Mouse (Mus musculus) left cerebral cortex, postnatal 14 days (tissue): ENCODE measurements around the gene Pou5f1. TPM values are rescaled to one million over a fixed set of nuclear protein-coding genes. Genes with fewer than 3 reads are reported as not detected.
"Not testable (repeated sequence)": the region's sequence is repeated elsewhere in the genome, so short reads cannot be mapped to it uniquely, and the experiment has no call there.

Source experiments
- DNase-seq, 2 experiments: peaks; one replicate each; pipeline ENCODE4 v3.0.0; 2021 to 2022; ENCODE audit warnings: low spot score in 2 of 2, mixed read lengths in 1 of 2
- intact Hi-C: fragments of 180-260 bp; cut with DNase I; formaldehyde crosslinking; loops from one replicate; pipeline ENCODE4 v1.15.1; 2025
- long read RNA-seq, 2 experiments: library from polyadenylated mRNA; stranded (forward); transcript quantifications; one replicate each; pipeline ENCODE4 v2.0.0; 2021
- total RNA-seq, 2 experiments: library from RNA; stranded (reverse); gene quantifications; 2 replicates each; pipeline ENCODE4 v1.2.3; 2021

The Pou5f1 gene
- under 1 TPM in 1 of 2 experiments, not detected in 1; 0.25 TPM for total RNA-seq
- long read RNA-seq, experiment 1, result 0 reads
- long read RNA-seq, experiment 2, result 0 reads

- no peak for DNase-seq
- intact Hi-C loops, result no loop called here
Observed at GRCm38 (mm10) chr17:35505776-35506175, at the start of gene Pou5f1. Gene Pou5f1, plus strand, starts transcription at chr17:35506018.

- intact Hi-C loops, DNase-seq: not testable (repeated sequence)
Observed at GRCm38 (mm10) chr17:35458247-35458646, 47.6 kb upstream of the Pou5f1 start.

GRCm38 (mm10) chr17:35460513-35461341, 45.1 kb upstream of the Pou5f1 start:
- DNase-seq, intact Hi-C loops: not testable (repeated sequence)

- DNase-seq, intact Hi-C loops: not testable (repeated sequence)
Observed at GRCm38 (mm10) chr17:35465651-35466050, 40.2 kb upstream of the Pou5f1 start.

GRCm38 (mm10) chr17:35468936-35469335, 36.9 kb upstream of the Pou5f1 start:
- DNase-seq, intact Hi-C loops: not testable (repeated sequence)

- no peak for DNase-seq
- intact Hi-C loops, result no loop called here
Observed at GRCm38 (mm10) chr17:35469842-35470751, 35.7 kb upstream of the Pou5f1 start, which contains the start of gene H2-Q10. Gene H2-Q10, plus strand, starts transcription at chr17:35470089.

- DNase-seq, result peak; percentile 42 to 70
- intact Hi-C loops, result no loop called here
Observed at GRCm38 (mm10) chr17:35484066-35484465, 21.8 kb upstream of the Pou5f1 start.

- no peak for DNase-seq
- intact Hi-C loops, result no loop called here
Observed at GRCm38 (mm10) chr17:35485702-35486101, 20.1 kb upstream of the Pou5f1 start.

GRCm38 (mm10) chr17:35486726-35487125, 19.1 kb upstream of the Pou5f1 start:
- no peak for DNase-seq
- intact Hi-C loops, result no loop called here

- intact Hi-C loops, result no loop called here
Observed at GRCm38 (mm10) chr17:35488041-35488440, 17.8 kb upstream of the Pou5f1 start.

GRCm38 (mm10) chr17:35490320-35490719, 15.5 kb upstream of the Pou5f1 start:
- DNase-seq, result no peak
- intact Hi-C loops, result no loop called here

More at GRCm38 (mm10) chr17:35488041-35488440, 17.8 kb upstream of the Pou5f1 start:
- no peak for DNase-seq

- intact Hi-C loops, result no loop called here
- DNase-seq, result no peak
Observed at GRCm38 (mm10) chr17:35497124-35497523, 8.7 kb upstream of the Pou5f1 start.

GRCm38 (mm10) chr17:35502226-35502625, 3.6 kb upstream of the Pou5f1 start:
- no peak for DNase-seq
- intact Hi-C loops, result no loop called here

- intact Hi-C loops, result no loop called here
- no peak for DNase-seq
Observed at GRCm38 (mm10) chr17:35502762-35503161, 3.1 kb upstream of the Pou5f1 start.

- DNase-seq, result no peak
- intact Hi-C loops, result no loop called here
Observed at GRCm38 (mm10) chr17:35503849-35504248, 2.0 kb upstream of the Pou5f1 start.

- DNase-seq, result no peak
- intact Hi-C loops, result no loop called here
Observed at GRCm38 (mm10) chr17:35504628-35505481, 963 bp upstream of the Pou5f1 start.

GRCm38 (mm10) chr17:35506881-35507280, 1.1 kb downstream of the Pou5f1 start:
- intact Hi-C loops, result no loop called here
- DNase-seq, result no peak

GRCm38 (mm10) chr17:35507556-35508260, 1.9 kb downstream of the Pou5f1 start:
- DNase-seq, result no peak
- intact Hi-C loops, result no loop called here
